Mouse (Mus musculus): Measurements from ENCODE around the gene Rock2.

DNA sequence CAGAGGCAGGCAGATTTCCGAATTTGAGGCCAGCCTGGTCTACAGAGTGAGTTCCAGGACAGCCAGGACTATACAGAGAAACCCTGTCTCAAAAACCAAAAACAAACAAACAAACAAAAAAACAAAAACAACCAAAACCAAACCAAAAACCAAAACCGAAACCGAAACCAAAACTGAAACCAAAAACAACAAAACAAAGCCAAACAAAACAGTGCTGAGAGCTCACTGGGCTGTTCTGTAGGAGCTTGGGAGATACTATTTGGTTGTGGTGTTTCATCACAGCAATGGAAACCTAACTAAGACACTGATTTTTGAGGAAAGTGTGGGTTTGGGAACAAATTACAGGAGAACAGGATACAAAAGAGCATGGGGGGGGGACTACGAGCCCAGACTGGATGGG lies 127.5 kb downstream of the Rock2 start:
- TF ChIP-seq POLR2A (IDR thresholded peaks at IDR 0.05; ENCODE audit: insufficient read length, low read depth) (no peak), MYOG (IDR thresholded peaks at IDR 0.05; ENCODE audit: control insufficient read depth in 1 of 3, insufficient read depth in 1 of 3, insufficient read length in 2 of 3, low read depth in 2 of 3) (no peak), MAX (IDR thresholded peaks at IDR 0.05; ENCODE audit: low read depth) (no peak), MYOD1 (IDR thresholded peaks at IDR 0.05; ENCODE audit: control insufficient read depth in 1 of 3, insufficient read length in 2 of 3, low read depth in 2 of 3) (no peak), TCF12 (IDR thresholded peaks at IDR 0.05; ENCODE audit: insufficient read depth, poor library complexity, severe bottlenecking) (no peak), POLR2AphosphoS2 (IDR thresholded peaks at IDR 0.05; ENCODE audit: insufficient read length, low read depth) (no peak), USF1 (IDR thresholded peaks at IDR 0.05; ENCODE audit: low read depth) (no peak), SRF (IDR thresholded peaks at IDR 0.05; ENCODE audit: control insufficient read depth, insufficient read length, low read depth) (no peak), E2F4 (IDR thresholded peaks at IDR 0.05; ENCODE audit: insufficient read depth) (no peak)
